Mouse (Mus musculus): ENCODE data around the gene Pigv.

Gene Pigv

DNA sequence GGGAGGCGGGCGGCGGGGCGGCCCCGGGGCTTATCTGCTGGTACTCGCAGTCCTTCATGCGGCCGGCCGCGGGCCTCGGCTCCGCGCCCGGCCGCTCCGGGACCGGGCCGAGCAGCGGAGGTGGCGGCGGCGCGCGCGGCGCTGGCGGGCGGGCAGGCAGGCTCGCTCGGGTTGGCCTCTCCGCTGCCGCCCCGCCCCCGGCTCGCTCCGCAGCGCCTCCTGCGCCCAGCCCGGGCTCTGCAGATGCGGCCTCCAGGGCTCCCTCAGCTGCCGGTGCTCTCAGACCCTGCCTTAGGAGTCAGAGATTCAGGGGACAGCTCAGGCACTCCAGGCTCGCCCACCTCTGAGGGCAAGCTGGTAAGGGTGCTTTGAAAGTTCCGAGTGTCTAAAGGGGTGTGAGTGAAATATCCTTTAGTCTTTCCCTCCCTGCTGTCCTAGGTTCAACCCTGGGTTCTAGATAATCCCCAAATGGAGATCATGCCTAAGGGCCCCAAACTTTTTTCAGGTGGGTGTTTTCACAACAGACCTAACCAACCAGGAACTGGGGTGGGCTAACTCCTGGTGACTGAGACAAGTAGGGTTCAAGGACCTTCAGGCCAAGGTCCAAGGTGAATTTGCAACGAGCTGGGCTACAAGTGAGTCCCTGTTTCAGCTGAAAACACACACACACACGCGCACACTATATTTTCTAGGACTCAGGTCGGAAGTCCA is 39.0 kb downstream of the Pigv start:
- DNase-seq: peak; percentile 93 to 95

DNA sequence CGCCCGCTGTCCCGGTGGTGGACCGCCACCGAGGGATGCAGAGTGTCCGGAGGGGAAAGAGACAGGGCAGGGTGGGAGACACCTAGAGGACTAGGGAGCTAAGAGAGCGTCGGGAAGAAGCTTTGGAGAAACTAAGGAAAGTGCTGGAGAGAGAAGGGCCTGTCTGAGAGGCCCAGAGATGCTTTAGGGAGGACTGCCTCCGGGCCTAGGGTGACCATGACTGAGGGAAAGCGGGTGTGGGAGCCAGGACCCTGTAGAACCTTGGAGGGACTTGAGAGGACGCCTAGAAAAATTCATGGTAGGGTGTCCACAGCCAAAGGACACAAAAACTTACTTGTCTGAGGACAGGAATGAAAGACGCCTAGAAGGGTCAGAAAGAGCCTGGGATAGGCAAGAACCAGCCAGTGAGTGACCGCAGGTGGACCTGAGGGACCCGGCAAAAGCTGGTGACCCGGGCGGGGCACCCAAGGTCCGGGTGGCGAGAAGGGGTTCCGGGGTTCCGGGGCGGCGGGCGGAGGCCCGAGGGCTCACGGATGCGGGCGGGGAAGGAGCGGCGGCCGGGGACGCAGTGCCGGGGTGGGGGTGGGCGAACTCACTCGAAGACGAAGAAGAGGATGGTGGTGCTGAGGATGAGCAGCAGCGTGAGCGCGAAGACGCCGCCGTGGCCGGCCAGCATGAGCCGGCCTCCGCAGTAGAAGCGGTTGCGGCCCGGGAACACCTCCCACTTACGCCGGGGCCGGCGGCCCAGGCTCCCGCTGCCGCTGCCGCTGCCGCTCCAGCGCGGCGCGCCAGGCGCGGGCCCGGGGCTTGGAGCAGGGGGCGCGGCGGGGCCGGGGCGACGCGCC is 39.7 kb downstream of the Pigv start:
- peak; percentile 68 to 70 for DNase-seq

DNA sequence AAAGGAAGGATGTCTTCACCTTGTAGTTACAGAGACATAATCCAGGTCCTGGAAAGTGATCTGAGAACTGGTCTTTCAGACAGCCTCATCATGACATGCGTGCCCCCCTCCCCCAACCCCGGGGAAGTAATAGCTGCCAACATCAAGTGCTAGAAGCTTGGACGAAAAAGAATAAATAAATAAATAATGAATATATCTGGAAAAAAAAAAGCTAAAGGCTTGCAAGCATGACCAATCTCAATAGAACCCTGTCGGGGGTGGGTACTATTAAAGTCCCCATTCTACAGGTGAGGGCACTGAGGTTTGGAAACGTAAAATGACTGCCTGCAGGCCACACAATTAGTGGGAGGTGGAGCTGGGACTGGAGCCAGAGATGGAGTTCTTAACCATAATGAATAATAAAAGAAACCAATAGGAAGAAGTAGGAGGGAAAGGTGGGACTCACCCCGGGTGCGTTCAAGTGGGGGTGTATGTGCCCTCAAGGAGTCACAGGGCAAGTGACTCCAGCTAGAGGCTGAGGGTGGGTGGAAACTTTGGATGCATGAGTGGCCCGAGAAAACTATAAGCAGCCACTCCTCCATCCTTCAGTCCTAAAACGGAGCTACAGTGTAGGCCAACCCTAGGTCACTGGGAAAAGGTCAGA is 40.6 kb downstream of the Pigv start:
- no peak for DNase-seq

- no peak for DNase-seq
These were observed 41.2 kb downstream of the Pigv start for GRCm38 (mm10) chr4:133631071-133631768.

DNA sequence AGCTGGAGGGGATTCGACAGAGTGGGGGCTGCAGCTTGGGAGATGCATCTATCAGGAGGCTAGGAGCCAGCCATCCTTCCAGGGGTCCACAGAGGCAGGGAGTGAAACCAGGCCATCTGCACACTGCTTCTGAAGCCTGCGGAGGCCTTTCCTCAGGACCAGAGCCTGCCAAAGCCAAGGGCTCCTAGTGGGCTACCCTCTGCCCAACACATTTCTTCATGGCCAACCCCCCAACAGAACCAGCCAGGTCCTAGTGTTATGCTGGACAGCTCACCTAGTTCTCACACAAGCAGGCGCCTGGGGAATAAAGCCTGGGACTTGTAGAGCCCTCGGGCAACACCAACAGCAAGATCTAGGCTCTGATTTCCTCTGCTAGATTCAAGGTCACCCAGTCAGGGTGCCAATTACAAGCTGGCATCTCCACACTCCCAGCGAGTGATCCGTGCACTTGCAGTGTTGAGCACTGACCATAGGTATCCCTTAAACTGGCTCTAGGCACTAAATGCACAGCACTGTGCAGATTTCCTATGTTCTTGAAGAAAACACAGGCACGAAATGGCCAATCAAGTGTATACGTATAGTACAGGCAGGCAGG is 42.0 kb downstream of the Pigv start:
- no peak for DNase-seq

DNA sequence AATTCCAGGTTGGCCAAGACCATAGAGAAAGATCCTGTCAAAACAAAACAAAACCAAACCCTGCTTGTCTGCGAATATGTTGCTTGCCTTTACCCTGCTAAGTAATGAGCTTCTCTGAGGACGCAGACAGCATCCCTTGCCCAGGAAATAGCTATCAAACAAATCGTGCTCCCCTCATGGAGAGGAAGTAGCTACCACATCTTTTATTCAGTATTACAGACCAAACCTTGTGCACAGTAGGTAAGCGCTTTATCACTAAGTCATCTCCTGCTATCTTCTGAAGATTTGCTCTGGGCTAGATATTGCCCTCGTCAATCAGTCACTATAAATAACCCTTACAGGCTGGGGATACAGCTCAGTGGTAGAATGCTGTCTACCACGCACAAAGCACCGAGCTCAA is 43.3 kb downstream of the Pigv start:
- DNase-seq: no peak

- DNase-seq: no peak
These were observed 43.9 kb downstream of the Pigv start for GRCm38 (mm10) chr4:133628517-133628916.

DNA sequence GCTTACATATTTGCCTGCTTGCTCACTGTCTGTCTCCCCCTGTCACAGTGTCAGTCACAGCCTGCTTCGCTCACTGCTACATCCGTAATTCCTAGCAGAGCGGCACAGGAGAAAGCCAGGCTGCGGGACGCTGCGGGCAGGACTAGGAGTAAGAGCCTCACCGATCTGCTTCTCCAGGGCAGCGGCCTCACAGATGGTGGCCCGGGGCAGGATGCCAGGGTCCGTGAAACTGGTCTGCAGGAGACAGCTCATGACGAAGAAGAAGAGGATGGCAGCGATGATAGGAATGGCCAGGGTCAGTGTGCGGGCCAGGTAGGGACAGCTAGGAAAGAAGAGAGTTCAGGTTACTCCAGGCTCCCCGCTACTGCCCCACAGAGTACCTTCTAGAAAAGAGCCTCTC is 45.4 kb downstream of the Pigv start:
- no peak for DNase-seq

DNA sequence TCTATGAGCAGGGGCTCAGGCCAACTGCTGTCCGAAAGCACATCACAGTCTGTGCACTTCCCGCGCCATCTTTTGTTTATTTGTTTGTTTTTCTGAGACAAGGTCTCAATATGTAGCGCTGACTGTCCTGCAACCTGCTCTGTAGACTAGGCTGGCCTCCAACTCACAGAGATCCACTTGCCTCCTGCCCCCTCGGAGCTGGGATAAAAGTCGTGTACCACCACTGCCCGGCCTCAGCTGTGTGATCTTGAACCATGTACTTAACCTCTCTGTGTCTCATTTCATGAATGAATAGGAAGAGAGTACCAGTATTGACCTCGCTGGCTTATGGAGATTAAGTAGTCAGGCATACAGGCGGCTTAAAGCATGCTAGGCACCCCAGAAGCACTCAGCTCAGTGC is 45.8 kb downstream of the Pigv start:
- DNase-seq: no peak

GRCm38 (mm10) chr4:133626221-133626620 is 46.2 kb downstream of the Pigv start:
- no peak for DNase-seq

DNA sequence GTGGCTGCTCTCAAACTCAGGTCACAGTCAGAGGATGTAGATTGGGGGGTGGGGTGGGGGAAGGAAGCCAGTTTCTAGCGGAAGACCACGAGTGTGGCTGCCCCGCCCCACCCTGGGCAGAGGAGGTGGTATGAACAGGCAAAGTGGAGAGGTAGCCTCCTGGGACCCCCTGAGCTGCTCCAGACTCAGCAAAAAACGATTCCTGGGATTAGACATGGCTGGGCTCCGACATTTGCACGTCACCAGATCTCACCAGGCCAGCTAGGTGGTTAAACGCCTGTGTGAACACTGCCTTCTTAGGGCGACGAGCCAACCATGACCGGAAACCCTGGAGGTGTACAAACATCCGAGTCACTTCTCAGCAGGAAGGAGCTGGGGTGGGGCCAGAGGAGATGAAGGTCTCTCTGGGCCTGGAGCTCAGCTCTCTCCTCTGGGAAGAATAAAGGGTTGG is 46.8 kb downstream of the Pigv start:
- peak; percentile 78 to 84 for DNase-seq

GRCm38 (mm10) chr4:133624830-133625229 is 47.6 kb downstream of the Pigv start:
- DNase-seq: no peak

DNA sequence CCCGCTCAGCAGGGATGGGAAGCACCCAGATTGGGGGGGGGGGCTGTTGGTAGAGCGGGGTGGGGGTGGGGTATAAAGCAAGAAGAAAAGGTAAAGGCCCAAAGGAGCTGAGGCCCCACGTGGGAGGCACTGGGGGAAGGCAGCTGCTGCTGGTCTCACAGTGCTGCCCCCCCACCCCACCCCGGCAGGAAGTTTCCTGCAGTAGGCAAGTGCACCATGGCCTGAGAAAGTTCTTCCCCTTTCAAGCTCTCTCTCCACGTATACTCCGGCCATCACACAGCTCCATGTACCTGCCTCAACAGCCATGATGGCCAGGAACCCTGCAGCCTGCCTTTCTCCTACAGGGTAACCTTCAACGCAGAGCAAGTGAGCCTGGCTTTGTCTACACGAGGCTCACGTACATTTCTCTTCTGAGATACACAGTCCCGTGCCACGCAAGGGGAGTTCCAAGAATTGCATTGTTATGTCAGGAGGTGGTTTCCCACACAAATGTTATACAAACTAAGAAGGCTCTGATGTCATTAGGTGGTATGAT is 50.2 kb downstream of the Pigv start:
- peak; percentile 47 to 66 for DNase-seq

GRCm38 (mm10) chr4:133620668-133621067 is 51.8 kb downstream of the Pigv start:
- DNase-seq: peak; percentile 37 to 54

DNA sequence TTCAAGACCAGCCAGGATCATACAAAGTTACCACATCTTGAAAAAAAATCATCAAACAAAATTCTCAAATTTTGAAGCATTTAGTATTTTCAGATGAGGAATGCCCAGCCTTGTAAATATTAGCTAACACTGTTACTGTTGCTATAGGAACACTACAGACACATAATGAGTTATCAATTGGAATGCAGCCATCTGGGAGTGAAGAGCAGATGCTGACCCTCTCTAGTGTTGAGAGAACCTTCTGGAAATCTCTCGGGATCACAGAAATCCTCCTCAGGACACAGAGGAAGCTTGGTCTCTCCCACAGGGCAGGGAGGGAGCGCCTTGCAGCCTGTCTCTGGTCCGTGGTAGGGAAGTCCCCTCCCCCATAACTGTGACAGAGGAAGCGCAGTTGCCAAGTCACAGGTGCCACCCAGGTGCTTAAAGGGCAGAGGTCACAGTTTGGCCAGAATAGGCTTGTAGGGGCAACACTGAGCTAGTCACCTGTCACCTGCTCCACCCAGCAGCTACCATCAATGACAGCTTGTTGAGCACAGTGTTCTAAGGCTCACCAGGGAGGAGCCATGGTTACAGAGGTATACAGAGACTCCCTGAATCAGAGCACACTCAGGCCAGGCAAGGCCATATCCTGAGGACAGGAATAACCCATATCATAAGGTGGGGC is 52.8 kb downstream of the Pigv start:
- DNase-seq: no peak

DNA sequence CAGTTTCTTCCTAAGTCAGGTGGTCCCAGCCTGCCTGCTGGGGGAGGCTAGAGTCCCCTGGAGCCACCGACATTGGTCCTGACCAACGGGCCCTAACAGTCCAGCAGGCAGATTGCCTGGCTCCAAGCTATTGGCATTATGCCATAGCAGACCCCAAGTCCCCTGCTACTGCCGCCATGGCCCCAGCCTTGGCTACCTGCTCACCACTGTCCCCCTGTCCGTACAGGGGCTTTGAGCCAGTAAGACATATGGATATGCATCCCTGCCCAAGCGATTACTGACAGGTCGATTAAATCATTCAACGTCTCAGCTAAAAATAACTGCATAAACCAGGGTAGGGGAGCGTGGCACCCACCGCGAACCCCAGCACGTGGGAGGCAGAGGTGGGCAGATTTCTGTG is 54.5 kb downstream of the Pigv start:
- DNase-seq: no peak

- DNase-seq: no peak
These were observed 57.0 kb downstream of the Pigv start for GRCm38 (mm10) chr4:133615416-133615815.

DNA sequence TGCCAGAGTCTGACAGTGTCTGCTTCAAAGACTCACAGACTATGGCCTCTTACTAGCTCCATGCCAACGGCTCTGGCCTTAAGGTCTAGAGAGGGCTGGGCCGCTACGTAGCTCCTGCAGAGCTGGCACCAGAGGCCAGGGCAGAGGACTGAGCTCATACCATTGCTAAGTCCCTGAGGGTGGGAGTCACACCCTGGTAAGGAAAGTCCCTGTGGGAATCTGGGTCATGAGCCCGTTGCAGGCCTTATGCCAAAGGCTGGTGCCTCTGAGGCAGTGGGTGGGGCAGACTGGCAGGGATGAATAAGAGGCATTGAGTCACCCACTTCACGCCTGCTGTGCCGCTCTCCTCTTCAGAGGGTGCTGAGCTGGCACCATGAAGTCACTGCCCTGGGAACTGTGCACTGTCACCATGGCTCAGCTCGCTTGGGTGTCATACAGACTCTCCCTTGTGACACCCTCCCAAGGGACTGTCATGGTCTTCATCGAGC is 58.1 kb downstream of the Pigv start:
- no peak for DNase-seq

- DNase-seq: no peak
These were observed 58.6 kb downstream of the Pigv start for GRCm38 (mm10) chr4:133613867-133614266.

- DNase-seq: no peak
These were observed 59.4 kb downstream of the Pigv start for GRCm38 (mm10) chr4:133613026-133613425.

DNA sequence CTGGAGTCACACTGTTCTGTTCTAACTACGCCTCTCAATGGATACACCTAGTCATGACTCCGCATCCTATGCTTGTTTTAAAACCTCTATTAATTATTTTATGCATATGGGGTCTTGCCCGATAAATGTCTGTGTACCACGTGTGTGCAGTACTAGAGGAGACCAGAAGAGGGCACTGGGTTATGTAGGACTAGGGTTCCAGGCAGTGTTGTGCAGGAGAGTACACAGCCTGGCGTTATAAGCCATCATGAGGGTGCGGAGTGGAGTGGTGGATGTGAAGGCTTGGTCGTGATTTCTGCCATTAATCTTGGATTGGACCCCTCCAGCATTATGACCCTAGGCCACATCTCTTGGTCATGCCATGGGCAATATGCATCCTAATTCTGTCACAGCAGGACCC is 60.0 kb downstream of the Pigv start:
- no peak for DNase-seq

- DNase-seq: no peak
These were observed 60.6 kb downstream of the Pigv start for GRCm38 (mm10) chr4:133611815-133612214.
